Mouse (Mus musculus) thymus, postnatal 25 days (tissue): ENCODE measurements around the gene Chrnb2.
"Not testable (repeated sequence)": the region's sequence is repeated elsewhere in the genome, so short reads cannot be mapped to it uniquely, and the experiment has no call there.

Experiments
- DNase-seq: peaks from one replicate; pipeline ENCODE4 v3.0.0; 2022

Gene Chrnb2

DNA sequence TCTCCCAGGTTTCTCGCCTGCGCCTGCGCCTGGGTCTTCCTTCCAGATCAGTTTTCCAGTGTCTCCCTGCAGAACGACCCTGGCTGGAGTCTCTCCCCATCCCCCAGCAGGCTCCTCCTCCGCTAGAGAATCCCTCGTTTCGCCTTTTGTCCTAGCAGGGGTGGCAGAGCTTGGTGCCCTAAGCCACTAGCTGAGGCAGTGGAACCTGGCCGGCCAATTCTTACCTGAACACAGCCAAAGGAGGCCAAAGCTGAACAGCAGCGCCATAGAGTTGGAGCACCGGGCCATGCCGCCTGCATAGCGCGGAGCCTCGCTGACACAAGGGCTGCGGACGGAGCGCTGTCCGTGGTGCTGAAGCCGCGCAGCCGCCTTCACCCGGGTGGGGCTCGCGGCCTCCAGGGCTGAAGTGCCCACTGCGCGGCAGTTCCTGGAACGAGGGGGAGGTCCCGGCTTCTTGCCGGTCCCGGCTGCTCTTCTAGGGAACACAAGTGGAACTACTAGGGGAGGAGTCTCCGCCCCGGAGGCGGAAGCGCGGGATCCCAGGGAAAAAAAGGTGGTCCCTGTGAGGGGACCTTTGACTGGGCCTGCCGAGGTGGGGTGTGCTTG is at the start of gene Chrnb2:
Gene Chrnb2 (minus strand): TSS at position 514 of the 606 bp plus-strand sequence.
- peak; percentile 77 for DNase-seq

DNA sequence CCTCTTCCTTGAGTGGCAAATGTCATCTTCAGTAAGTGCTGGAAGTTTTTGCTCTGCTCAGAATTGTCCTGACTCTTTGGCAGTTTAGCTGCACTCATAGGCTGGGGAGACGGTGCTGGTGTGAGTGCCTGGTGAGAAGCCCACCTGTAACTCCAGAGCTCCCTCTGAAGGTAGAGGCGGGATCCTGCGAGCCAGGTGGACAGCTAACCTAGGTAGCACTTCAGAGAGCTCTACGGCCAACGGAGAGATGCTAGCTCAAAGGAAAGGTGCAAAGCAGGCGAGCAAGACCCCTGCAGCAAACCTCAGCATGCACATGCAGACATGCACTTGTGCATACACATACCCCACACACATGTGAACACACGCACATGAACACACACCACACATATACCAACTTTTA is 49.6 kb upstream of the Chrnb2 start:
- DNase-seq = no peak

DNA sequence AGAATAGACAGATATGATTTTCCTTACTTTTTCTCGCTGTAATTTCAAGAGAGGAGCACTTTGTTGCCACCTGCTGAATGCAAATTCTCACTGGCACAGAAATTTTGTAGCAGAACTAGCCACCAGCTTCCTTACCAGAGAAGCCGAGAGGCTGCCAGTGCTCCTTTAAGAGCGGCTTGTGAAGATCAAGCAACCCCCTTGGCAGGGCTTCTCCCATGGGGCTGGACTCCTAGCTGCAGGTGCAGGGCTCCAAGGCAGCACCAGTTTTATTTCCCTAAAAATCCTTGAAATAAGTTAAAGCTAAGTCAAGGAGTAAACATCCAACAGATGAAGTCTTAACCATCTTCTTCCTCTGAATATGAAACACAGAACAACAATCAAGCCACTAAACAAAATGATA is 47.7 kb upstream of the Chrnb2 start:
- no peak for DNase-seq

DNA sequence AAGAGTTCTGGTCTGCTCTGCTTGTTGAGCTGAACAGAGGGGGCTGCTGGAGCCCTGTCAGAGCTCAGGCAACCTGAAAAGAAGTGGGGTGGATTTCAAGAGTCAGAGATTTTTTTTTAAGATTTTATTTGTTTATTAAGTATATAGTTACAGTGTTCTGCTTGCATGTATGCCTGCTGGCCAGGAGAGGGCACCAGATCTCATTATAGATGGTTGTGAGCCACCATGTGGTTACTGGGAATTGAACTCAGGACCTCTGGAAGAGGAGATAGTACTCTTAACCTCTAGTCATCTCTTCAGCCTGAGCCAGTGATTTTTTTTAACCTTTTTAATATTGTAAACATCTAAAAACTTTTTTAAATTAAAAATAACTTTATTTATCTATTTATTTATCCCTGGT is 46.4 kb upstream of the Chrnb2 start:
- DNase-seq = no peak

DNA sequence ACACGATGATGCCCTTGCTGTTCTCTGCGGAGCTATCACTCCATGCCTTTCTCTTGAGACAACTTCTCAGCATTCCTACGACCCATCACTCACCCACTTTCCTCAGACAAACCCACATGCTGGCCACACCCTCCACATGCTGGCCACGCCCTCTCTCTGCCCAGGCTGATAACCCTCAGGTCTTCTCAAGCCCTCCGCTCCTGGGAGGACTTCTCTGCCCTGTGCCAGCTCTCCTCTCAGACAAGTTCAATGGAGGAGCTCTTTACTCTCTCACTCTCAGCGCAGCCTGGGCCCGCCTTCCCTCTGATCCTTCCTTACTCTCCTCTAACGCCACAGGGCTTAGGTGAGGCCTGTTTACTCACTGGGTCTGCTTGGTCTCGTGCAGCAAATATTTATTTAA is 44.2 kb upstream of the Chrnb2 start:
- no peak for DNase-seq

DNA sequence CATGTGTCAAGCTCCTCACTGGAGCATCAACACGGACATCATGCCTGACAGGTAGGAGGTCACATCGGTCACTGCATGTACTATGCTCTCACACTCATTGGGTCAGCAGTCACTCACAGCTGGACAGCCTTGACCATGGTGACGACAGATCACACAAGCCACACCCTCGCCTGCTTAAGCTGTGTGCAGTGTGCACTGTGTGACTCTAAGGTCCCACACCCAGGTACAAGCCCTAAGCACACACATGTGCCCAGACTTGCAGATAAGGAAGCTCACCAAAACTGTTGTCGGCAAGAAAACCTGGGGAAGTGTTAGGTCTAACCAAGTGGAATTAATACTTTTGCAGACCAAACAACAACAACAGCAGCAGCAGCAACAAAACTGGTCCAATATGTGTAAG is 43.4 kb upstream of the Chrnb2 start:
- no peak for DNase-seq

DNA sequence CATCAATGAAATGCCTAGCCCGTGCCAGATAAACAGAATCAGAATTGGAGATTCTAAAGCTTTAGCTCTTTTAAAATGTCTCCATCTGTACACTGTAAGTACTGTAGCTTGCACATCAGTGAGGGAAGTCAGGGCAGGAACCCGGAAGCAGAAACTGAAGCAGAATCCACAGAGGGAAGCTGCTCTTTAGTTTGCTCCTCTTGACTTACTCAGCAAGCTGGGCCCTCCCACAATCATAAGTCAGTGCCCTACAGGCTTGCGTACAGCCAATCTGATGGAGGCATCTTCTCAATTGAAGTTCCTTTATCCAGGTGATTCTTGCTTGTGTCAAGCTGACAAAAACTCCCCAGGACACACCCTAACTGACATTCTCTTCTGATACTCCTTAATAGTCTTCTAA is 42.7 kb upstream of the Chrnb2 start:
- DNase-seq = no peak

DNA sequence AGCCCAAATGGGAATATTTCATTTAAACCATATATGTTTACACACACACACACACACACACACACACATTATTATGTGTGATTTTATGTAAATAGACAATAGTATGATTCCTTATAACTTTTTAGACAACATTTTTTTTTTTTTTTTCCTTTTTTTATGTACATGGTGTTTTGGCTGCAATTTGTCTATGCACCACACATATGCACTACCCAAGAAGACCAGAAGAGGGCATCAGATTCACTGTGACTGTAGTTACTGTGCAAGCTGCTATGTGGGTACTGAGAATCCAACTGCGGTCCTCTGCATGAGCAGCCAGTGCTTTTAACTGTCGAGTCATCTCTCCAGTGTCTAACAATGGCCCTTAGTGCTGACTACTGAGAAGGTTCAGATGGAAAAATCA is 42.3 kb upstream of the Chrnb2 start:
- no peak for DNase-seq

DNA sequence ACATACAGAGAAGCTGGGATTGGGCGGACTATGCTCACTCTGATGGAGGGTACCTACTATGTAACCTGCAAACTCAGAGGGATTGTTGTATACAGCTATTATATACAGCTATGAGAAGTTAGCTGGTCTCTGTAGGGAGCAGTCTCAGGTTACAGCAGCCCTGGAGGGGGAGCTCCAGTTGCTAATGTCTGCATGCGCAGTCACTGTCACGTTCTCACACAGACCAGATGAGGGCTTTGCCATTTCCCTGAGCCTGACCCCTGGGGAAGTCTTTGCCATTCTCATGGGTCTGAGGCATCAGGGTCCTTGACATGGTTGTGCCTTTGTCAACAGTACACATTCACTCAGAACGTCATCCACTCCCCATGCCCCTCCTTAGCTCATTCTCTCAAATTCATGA is 40.7 kb upstream of the Chrnb2 start:
- DNase-seq = no peak

DNA sequence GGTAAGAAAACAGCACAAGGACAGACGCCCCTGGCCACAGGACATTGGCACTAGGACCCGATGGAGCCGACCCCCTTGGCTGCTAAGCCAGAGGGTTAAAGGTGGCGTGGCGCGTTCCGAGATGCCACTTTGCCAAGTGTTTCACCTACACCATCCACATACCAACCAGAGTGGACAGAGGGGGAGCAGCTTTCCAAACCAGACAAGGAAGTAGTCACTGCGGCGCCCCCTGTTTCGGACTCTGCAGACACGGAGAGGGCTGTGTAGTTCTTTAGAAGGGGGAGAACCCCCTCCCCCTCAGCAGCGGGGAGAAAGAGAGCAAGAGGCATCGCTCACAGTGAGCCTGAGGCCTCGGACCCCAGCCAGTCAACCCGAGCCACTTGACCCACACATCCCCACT is 38.4 kb upstream of the Chrnb2 start:
- no peak for DNase-seq

DNA sequence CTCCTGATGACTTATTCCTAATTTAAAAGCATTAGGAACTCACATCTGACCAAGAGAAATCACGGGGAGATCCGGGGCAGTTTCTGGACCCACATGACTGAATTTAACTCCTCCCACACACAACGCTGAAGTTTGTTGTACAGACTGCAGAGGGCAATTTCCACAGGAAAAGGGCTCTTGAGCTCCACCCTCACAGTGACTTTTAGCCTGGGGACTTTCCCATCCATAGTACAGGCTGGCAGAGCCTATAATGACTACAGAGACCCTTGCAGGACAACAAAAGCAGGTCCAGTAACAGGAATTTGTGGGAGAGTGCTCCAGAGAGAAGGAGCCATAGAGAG is 37.0 kb upstream of the Chrnb2 start:
- DNase-seq = no peak

DNA sequence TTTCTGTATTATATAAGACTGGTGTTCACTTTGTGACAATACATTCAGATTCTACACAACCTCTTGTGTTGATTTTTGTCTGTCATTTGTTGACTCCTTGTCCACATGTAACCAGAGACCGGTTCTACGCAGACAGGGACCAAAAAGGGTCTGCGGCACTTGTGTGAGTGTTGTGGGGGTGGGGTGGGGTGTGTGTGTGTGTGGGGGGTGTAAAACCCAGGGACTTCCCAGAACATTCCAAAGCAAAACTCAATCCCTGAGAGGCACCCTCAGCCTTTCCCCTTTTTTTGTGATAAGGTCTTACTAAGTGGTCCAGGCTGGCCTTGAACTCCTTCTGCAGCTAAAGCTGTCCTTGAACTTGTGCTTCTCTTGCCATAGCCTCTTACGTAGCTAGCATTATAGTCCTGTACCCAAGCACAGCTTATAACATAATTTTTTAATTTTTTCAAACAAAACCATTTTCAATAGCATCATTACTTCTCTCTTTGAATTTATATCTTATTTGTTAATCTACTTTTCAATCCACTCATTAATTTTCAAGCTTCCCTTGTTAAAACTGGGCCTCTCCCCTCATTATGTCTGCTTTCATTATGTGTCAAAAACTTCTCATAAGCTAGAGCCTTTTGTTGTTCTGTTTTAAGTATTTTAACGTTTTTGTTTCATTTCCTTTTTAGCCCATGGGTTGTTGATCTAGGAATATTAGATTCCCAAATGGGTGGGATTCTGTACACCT is 36.5 kb upstream of the Chrnb2 start:
- DNase-seq = no peak

DNA sequence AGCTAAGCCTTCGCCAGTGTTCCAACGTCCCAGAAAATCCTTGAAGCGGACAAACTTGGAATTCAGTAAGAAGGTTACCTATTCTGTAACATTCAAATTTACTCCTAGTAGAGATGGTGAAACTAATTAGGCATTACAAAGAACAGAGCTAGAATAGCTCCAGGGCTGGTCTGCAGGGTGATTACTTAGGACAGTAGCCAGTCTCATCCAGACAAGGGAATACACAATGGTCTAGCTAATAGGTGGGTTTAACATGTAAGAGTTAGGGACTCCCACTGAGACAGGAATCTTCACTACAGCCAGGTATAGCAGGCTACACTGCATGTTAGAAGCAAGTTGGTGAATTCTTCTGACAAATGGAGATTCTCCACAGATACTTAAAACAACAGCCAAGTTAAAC is 35.6 kb upstream of the Chrnb2 start:
- not testable (repeated sequence) for DNase-seq

DNA sequence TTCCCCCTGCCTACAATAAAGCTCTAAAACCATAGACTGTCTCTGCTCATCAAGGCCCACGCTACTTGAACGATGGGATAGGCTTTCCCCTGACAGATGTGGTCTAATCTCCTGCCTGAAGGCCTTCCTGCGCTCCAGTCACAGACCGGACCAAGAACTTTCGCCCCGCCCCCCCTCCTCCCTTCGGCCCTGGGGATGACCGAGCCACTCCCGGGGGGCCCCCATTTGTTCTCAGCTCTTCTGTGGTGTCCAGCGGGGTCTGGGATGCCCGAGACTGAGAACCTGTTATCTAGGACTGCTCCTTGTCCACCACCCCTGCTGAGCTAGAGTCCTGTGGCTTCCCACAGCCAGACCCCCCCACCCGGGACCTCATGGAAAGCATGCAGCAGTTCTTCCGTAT is 35.0 kb upstream of the Chrnb2 start:
- DNase-seq = no peak

DNA sequence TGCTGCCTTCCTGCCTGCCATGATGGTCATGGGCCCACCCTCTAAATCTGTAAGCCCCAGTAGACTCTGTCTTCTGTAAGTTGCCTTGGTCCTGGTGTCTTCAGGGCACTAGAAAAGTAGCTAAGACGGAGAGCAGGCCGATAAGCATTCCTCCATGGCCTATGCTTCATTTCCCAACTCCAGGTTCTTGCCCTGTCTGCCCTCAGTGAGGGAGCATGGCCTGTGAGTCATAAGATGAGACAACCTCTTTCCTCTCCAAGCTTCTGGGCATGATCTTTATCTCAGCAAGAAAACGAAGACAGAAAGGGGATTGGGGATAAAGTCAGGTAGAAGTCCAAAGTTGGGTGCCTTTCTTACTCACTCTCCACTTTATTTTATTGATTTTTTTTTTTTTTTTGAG is 34.1 kb upstream of the Chrnb2 start:
- no peak for DNase-seq

DNA sequence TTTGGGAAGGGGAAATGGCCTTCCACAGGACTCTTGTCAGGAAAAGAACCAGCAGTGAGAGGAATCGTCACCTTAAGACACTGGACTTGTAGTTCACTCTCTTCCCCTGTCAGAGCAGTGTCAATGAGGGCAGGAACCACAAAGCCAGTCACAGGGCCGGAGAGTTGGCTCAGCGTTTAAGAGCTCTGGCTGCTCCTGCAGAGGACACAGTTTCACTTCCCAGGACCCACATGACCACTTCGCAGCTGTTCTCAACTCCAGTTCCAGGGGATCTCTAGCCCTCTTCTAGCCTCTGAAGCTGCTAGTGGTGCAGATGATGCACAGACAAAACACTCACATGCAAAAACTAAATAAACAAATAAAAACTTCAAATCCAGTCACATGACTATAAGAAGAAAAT is 31.9 kb upstream of the Chrnb2 start:
- DNase-seq = no peak

DNA sequence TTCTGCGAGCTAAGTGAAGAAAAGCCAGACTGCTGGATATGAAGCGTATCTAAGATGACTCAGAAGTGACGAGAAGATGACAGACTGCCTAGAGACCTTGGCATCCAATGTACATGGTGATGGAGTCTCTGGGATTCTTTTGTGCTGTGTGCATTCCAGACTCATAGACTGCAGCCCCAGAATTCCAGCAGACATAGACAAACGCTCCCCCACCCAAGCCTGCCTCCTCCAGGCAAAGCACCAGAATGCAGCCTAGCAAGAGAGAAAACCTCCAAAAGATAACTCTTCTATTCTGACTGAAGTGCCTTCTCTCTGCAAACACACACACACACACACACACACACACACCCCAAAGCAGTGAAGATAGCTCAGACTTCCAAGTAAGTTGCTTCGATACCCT is 31.3 kb upstream of the Chrnb2 start:
- no peak for DNase-seq

DNA sequence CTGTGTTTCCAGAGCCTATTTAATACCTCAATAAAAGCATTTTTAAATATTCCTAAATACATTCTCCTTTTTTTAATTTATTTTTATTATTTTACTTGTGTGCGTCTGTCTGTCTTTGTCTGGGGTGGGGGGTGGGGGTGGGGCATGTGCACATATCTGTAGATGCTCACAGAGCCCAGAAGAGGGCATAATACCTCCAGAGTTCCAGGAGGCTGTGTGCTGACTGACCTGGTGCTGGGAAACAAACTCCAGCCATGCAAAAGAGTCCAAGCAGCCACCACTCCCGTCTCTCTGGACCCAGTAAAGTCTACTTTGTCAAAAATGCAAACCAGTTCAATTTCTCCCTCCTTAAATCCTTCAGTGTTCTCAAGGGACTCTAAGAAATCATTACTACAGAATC is 30.2 kb upstream of the Chrnb2 start:
- no peak for DNase-seq

DNA sequence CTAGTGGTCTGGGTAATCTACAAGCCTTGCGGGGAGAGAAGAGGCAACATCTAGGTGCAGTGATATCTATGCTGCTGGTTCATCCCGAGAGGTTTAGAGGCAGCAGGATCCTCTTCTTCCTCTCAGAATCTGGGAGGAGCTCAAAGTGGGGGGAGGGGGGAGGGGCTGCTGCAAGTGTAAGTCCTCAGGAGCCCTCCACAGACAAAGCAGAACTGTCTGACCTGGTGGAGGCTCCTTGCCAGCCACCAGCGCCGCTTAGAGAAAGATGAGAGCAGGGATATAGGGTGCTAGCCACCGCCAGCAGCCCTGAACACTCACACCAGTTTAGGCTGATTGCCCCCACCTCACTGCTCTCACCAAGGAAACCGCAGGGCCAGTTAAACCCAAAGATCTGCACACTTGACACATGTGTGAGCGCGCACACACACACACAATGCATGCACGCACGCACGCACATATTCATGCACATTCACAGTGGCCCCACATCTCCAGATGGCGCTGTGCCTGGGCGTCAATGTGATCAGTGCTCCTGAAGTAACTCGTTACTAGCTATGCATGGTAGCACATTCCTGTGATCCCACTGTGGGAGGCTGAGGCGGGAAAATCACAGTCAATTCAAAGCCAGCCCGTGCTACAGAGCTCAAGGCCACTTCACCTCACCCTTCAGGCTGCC is 24.4 kb upstream of the Chrnb2 start:
- no peak for DNase-seq

DNA sequence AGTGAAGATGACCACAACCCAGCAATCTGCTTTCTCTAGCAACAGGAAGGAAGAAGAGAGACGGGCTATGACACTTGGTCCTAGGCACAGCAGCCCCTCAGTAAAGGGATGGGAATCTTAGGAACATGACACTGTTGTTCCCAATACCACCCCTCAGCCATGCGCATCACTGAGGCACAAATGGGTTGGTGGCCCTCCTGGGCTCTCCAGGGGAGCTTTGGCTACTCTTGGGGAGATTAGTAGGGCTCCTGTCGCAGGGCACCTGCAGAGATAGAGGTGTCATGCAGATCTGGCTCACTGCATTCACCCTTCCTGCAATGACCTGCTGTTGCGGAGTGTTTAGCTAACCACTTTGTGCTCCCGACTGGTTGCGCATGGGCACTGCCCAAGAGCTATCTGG is 21.8 kb upstream of the Chrnb2 start:
- DNase-seq = no peak

DNA sequence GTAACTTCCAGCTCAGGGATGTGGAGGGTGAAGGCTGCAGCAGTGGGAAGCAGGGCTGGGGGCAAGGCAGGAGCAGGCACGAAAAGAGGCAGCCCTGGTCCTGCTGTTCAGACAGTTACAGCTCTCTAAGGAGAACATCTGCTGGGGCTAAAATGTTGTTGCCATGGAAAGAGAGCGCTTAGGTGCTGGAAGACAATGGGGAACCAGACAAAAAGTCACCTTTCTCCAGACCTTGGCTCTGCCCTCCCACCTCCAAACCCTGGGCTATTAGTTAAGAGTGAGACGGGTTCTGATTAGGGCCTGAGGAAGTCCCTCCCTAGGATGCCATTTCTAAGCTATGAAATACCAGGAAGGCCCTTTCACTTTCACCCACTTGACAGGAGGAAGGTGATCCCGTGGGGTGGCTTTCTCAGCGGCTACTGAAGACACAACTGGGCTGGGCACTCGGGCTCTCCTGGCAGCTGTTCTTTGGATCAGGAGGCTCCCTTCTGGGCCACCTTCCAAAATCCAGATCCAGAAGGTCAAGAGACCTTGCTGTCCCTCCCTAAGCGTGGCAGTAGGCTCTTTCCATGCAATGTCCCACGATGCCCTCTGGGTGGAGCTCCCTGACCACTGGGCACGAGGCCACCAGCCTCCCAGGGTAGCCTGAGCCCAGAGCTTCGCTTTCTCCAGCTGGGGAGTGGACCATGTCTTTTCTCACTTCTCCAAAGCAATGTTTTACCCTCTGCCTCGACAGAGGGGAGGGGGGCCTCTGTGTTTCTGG is 20.7 kb upstream of the Chrnb2 start:
- DNase-seq = peak; percentile 26

DNA sequence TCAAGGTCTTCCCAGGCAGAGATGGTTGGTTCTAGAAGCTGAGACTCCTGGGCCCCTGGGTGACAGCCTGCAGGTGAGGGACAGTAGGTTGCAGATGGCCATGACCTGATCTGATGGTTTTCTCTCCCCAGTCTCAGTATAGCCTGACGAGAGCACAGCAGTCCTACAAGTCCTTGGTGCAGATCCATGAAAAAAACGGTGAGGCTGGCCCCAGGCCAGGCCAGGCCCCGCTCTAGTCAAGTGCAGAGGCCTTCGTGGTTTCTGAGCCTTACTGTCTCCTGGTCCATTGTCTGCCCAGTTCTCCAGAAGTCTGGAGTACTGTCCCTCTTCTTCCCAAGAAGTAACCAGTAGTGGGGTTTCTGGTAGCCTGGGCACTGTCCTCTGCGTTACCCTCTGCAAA is 17.2 kb upstream of the Chrnb2 start:
- DNase-seq = no peak

DNA sequence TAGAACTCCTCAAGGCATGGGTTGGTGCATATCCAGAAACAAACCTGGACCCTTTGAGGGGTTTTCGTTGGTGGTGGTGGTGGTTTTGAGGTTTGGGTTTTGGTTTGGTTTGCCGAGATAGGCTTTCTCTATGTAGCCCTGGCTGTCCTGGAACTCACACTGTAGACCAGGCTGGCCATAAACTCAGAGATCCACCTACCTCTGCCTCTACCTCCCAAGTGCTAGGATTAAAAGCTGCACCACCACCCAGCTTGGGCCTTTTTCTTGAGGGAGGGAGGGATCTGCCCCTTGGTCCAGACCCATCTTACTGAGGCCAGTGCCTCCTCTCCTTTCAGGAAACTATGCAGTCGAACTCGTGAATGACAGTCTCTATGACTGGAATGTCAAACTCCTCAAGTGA is 15.7 kb upstream of the Chrnb2 start:
- DNase-seq = no peak

DNA sequence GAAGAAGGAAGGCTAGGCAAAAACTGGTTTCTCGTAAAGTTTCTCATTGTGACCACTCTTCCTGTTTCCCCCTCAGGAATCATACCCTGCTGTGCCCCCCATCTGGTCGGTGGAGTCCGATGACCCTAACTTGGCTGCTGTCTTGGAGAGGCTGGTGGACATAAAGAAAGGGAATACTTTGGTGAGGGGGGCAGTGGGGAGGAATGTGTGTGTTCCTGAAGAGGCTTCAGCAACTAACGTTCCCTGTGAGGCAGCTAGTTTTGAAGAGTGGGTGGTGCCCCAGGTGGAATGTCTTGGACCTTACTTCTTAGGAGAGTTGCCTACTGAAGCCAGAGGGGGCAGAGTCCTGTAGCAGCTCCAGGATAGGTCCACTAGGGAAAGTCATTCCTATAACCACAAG is 11.6 kb upstream of the Chrnb2 start:
- no peak for DNase-seq
